Mouse (Mus musculus) MEL (cell line): ENCODE data around the gene Oaz2. TPM values are rescaled to one million over a fixed set of nuclear protein-coding genes. Genes with fewer than 3 reads are reported as not detected.

Source experiments
- DNase-seq: peaks from one replicate; pipeline ENCODE4 v3.0.0; 2011; ENCODE audit warnings: low read depth, low spot score
- H3K27ac ChIP-seq: 2 replicates; pipeline ENCODE4 v1.5.1; 2012; ENCODE audit warnings: low read depth, mild to moderate bottlenecking, control low read depth, low read length, moderate library complexity; ENCODE audit not compliant: control insufficient read depth
- H3K27me3 ChIP-seq, 2 experiments: fragments of 150-350 bp in 1 of 2; sonication (generic) in 1 of 2; 2 replicates each; pipeline ENCODE4 v1.6.1; 2012; ENCODE audit warnings: low read length in 2 of 2, mild to moderate bottlenecking in 2 of 2, improper control_type of control experiment in 1 of 2, moderate library complexity in 1 of 2; ENCODE audit not compliant: insufficient read depth in 2 of 2, control insufficient read depth in 1 of 2
- H3K36me3 ChIP-seq, 2 experiments: 2 replicates each; pipeline ENCODE4 v1.6.1; 2012 to 2014; ENCODE audit warnings: low read length in 2 of 2, improper control_type of control experiment in 1 of 2, inconsistent platforms in 1 of 2, mild to moderate bottlenecking in 1 of 2; ENCODE audit not compliant: insufficient read depth in 2 of 2, control insufficient read depth in 1 of 2
- H3K4me1 ChIP-seq, 2 experiments: fragments of 150-350 bp in 1 of 2; sonication (generic) in 1 of 2; 2 replicates each; pipeline ENCODE4 v1.6.1; 2012; ENCODE audit warnings: low read length in 2 of 2, improper control_type of control experiment in 1 of 2, mild to moderate bottlenecking in 1 of 2; ENCODE audit not compliant: insufficient read depth in 2 of 2, control insufficient read depth in 1 of 2
- H3K4me3 ChIP-seq, 2 experiments: fragments of 150-350 bp in 1 of 2; sonication (generic) in 1 of 2; 2 replicates each; pipeline ENCODE4 v1.5.1; 2012; ENCODE audit warnings: low read depth in 2 of 2, low read length in 2 of 2, mild to moderate bottlenecking in 2 of 2, moderate library complexity in 2 of 2, control low read depth in 1 of 2, improper control_type of control experiment in 1 of 2; ENCODE audit not compliant: control insufficient read depth in 1 of 2, insufficient read depth in 1 of 2
- H3K79me2 ChIP-seq: 2 replicates; pipeline ENCODE4 v1.6.1; 2012; ENCODE audit warnings: mild to moderate bottlenecking, low read length, moderate library complexity; ENCODE audit not compliant: control insufficient read depth, poor library complexity, insufficient read depth
- H3K9ac ChIP-seq: 2 replicates; pipeline ENCODE4 v1.6.1; 2012; ENCODE audit warnings: low read depth, mild to moderate bottlenecking, control low read depth, low read length, moderate library complexity; ENCODE audit not compliant: control insufficient read depth, poor library complexity, severe bottlenecking
- H3K9me3 ChIP-seq: fragments of 150-350 bp; sonication (generic); replicated peaks from 2 replicates; pipeline ENCODE4 v1.6.1; 2012; ENCODE audit warnings: mild to moderate bottlenecking, low read length, improper control_type of control experiment, moderate library complexity; ENCODE audit not compliant: insufficient read depth
- CHD1 ChIP-seq: IDR thresholded peaks from 2 replicates; pipeline ENCODE4 v1.6.1; 2012; ENCODE audit warnings: low read depth, mild to moderate bottlenecking, inconsistent platforms, low read length, improper control_type of control experiment
- EP300 ChIP-seq, 2 experiments: IDR thresholded peaks; 2 replicates each; pipeline ENCODE4 v1.6.1; 2011; ENCODE audit warnings: improper control_type of control experiment in 2 of 2, low read length in 2 of 2, low read depth in 1 of 2, mild to moderate bottlenecking in 1 of 2
- HCFC1 ChIP-seq: IDR thresholded peaks from 2 replicates; pipeline ENCODE4 v1.6.1; 2012; ENCODE audit warnings: low read depth, mild to moderate bottlenecking, inconsistent platforms, low read length, improper control_type of control experiment, moderate library complexity
- MAFK ChIP-seq: IDR thresholded peaks from 2 replicates; pipeline ENCODE4 v1.6.1; 2011; ENCODE audit warnings: low read depth, mild to moderate bottlenecking, low read length, improper control_type of control experiment, borderline replicate concordance
- MEF2A ChIP-seq: IDR thresholded peaks from 2 replicates; pipeline ENCODE4 v1.6.1; 2014; ENCODE audit warnings: low read depth, mild to moderate bottlenecking, inconsistent platforms, low read length, improper control_type of control experiment; ENCODE audit not compliant: poor library complexity, insufficient replicate concordance, severe bottlenecking; ENCODE audit errors: extremely low read depth
- MYB ChIP-seq: IDR thresholded peaks from 2 replicates; pipeline ENCODE4 v1.6.1; 2011; ENCODE audit warnings: mild to moderate bottlenecking, low read depth, low read length, improper control_type of control experiment
- NELFE ChIP-seq: IDR thresholded peaks from 2 replicates; pipeline ENCODE4 v1.6.1; 2011; ENCODE audit warnings: low read depth, low read length, improper control_type of control experiment
- POLR2AphosphoS2 ChIP-seq: IDR thresholded peaks from 2 replicates; pipeline ENCODE4 v1.6.1; 2011; ENCODE audit warnings: low read length, improper control_type of control experiment
- USF2 ChIP-seq, 2 experiments: IDR thresholded peaks; 2 replicates each; pipeline ENCODE4 v1.6.1; 2011 to 2012; ENCODE audit warnings: improper control_type of control experiment in 2 of 2, low read length in 2 of 2, borderline replicate concordance in 1 of 2, inconsistent platforms in 1 of 2, low read depth in 1 of 2, mild to moderate bottlenecking in 1 of 2; ENCODE audit not compliant: insufficient read depth in 1 of 2
- ZKSCAN1 ChIP-seq: IDR thresholded peaks from 2 replicates; pipeline ENCODE4 v1.6.1; 2012; ENCODE audit warnings: low read depth, mild to moderate bottlenecking, inconsistent platforms, low read length, improper control_type of control experiment, moderate library complexity
- polyA plus RNA-seq, 2 experiments: library from polyadenylated mRNA; stranded (reverse) in 1 of 2; unstranded in 1 of 2; fragments of >175 nt in 1 of 2; fragments of >200 nt in 1 of 2; gene quantifications; 2 replicates each; pipeline versions ENCODE4 v1.2.1 to v1.2.4; 2012; ENCODE audit warnings: low replicate concordance in 2 of 2, low read depth in 1 of 2; ENCODE audit not compliant: insufficient read length in 2 of 2, insufficient read depth in 1 of 2, missing spikeins in 1 of 2
- total RNA-seq: library from RNA; depleted of rRNA; stranded (reverse); fragments of 300-350 nt; gene quantifications from 2 replicates; pipeline ENCODE4 v1.2.3, GENCODE M21; 2012

Oaz2 gene
- total and polyA plus RNA-seq, 3 experiments: 16.4 to 34.6 TPM; not detected in 1

GRCm38 (mm10) chr9:65635766-65636165 is 32.0 kb upstream of the Oaz2 start:
- Histone ChIP-seq H3K9me3 (no peaks in the 10 kb centered on the region), H3K27me3 (no peaks in the 10 kb centered on the region; a peak in 1 of 4 replicates), H3K36me3 (no peaks in the 10 kb centered on the region), H3K4me1 (no peaks in the 10 kb centered on the region), H3K27ac (no peak overlapping the region), H3K9ac (no peak overlapping the region), H3K79me2 (no peaks in the 10 kb centered on the region), H3K4me3 (no peak overlapping the region)
- DNase-seq: no peak
- TF ChIP-seq HCFC1 (no peak), EP300 (IDR thresholded peaks at IDR 0.05; ENCODE audit: low read depth in 1 of 2, low read length in 2 of 2) (no peak), POLR2AphosphoS2 (no peak), CHD1 (no peak)

DNA sequence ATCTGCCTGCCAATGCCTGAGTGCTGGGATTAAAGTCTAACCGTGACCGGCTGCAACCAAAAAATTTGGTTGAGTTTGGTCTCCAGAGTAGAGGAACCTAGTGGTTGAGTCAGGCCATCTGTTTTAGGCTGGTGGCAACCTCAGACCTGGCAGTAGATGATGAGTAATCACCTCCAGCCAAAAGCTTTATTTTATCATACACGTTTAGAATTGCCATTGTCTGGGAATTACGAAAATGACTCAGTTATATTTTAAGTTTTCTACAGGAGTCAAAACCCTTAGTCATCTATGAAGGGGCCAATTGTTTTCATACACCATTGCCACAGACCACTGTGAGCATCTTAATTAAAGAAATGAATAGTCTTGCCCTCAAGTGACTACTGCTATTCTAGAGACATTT is 30.9 kb upstream of the Oaz2 start:
- Histone ChIP-seq H3K27ac (no peak overlapping the region), H3K4me1 (no peaks in the 10 kb centered on the region), H3K4me3 (no peak overlapping the region), H3K9ac (no peak overlapping the region), H3K79me2 (no peaks in the 10 kb centered on the region), H3K36me3 (no peaks in the 10 kb centered on the region), H3K27me3 (no peaks in the 10 kb centered on the region; a peak in 1 of 4 replicates), H3K9me3 (no peaks in the 10 kb centered on the region)
- no peak for DNase-seq
- TF ChIP-seq USF2 (IDR thresholded peaks at IDR 0.05; ENCODE audit: borderline replicate concordance in 1 of 2, insufficient read depth in 1 of 2, low read depth in 1 of 2, low read length in 2 of 2): no peak
- TF ChIP-seq MEF2A: no peak
- no peak for TF ChIP-seq MYB

DNA sequence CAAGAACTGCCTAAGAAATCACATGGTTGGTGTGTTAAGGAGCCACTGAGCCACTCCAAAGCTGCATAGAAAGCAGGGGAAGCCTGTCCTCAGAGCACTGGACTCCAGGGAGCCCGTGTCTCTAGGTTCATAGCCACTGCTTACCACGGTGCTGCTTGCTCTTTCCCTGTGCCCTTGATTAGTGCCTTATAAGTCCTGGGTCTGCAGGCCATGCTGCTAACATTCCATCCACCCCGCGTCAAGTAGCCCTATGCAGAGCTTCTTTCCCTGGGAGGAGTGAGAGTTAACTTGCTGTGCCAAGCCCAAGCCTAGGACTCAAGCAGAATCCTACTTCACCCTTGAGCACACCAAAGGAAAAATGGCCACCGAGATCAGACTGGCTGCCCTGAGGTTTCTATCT is 28.7 kb upstream of the Oaz2 start:
- H3K4me3 ChIP-seq: no peak overlapping the region
- H3K9ac ChIP-seq: no peak overlapping the region
- no peaks in the 10 kb centered on the region for H3K4me1 ChIP-seq
- TF ChIP-seq CHD1 (no peak), NELFE (no peak), ZKSCAN1 (no peak), POLR2AphosphoS2 (no peak), MAFK (no peak)
- no peak for DNase-seq
- no peak overlapping the region for H3K27ac ChIP-seq
- peaks cover 0 to 1% of the 10 kb centered on the region in 2 experiments; a peak in 2 of 4 replicates for H3K27me3 ChIP-seq
- H3K9me3 ChIP-seq: no peaks in the 10 kb centered on the region
- H3K79me2 ChIP-seq: no peaks in the 10 kb centered on the region
- no peaks in the 10 kb centered on the region for H3K36me3 ChIP-seq
